8 mouse cellular contexts compared by ENCODE assay signal in genomic region chr11:85234363-85234989, GRCm38 (mm10). TPM values are rescaled to one million over a fixed set of nuclear protein-coding genes. Genes with fewer than 3 reads are reported as not detected.
DNase-seq lines count a peak whose midpoint lies in the region; ATAC-seq lines count a peak whose summit lies in the region.

No protein-coding gene starts in this region.

- no peaks in the 10 kb centered on the region; the same call in 1 of the 2 replicates for H3K4me1 ChIP-seq in hindbrain, embryonic 11.5 days (replicated peaks; ENCODE audit: control insufficient read depth, insufficient read depth, low read length)

- peak overlapping the region; percentile 99 for H3K27ac ChIP-seq in hindbrain, embryonic 11.5 days (ENCODE audit: low read depth, low read length)

- WGBS in hindbrain, embryonic 11.5 days = under 1% methylated on average over 60 of the region's 70 CpGs

- DNase-seq in Muller cell, postnatal 12 days (ENCODE audit: inconsistent ontology term) = peak; percentile 93
- DNase-seq in cerebellum, adult 8-10 months = peak; percentile 79
- peak; percentile 46 to 82 for DNase-seq in frontal cortex, adult 2 months (ENCODE audit: extremely low spot score in 1 of 2, low spot score in 1 of 2)
- DNase-seq in hindbrain, embryonic 11.5 days (ENCODE audit: low spot score) = peak; percentile 86
- peak; percentile 85 to 86 for DNase-seq in layer of hippocampus, postnatal 14 days (ENCODE audit: low spot score in 2 of 2)
- DNase-seq in lung, postnatal 10 days = peak; percentile 90
- DNase-seq in retina, adult 2 months (ENCODE audit: low read depth, low spot score) = peak; percentile 65
- DNase-seq in thymus, postnatal 25 days = peak; percentile 88

- peak overlapping the region; percentile 73 for H3K4me2 ChIP-seq in hindbrain, embryonic 11.5 days (replicated peaks; ENCODE audit: low read depth, low read length)

- H3K27me3 ChIP-seq in hindbrain, embryonic 11.5 days (ENCODE audit: control insufficient read depth, insufficient read depth, low read length) = no peaks in the 10 kb centered on the region

- no peaks in the 10 kb centered on the region for H3K9me3 ChIP-seq in hindbrain, embryonic 11.5 days (ENCODE audit: control insufficient read depth, low read length)

- no peaks in the 10 kb centered on the region for H3K36me3 ChIP-seq in hindbrain, embryonic 11.5 days (ENCODE audit: control insufficient read depth, insufficient read depth, low read length)

- H3K9ac ChIP-seq in hindbrain, embryonic 11.5 days (ENCODE audit: low read depth, low read length) = peak overlapping the region; percentile 94

- peak overlapping the region; percentile 97 for H3K4me3 ChIP-seq in hindbrain, embryonic 11.5 days (ENCODE audit: low read depth, low read length)

- peak; percentile 93 for ATAC-seq in hindbrain, embryonic 11.5 days (ENCODE audit: low FRiP score)

RNA-seq across cellular contexts. Expression of gene Appbp2, which starts 0.5 kb away (rescaled TPM):
- 34.8 and 36.4 TPM in 2 replicates for polyA plus RNA-seq in frontal cortex, adult 2 months (2012; rRNA removed)
- 65.0 and 65.5 TPM in 2 replicates for polyA plus RNA-seq in hindbrain, embryonic 11.5 days (2014; fragmentation: Nextera tagmentation; extraction: Ambion mirVana)
- total RNA-seq in layer of hippocampus, postnatal 14 days (2021) = 10 to 100 TPM; 54.0 to 58.8 TPM

Comparison
In these comparisons a context has a peak if more than half of its experiments do, and no peak if none do; other contexts are left out.
1. Peak in every context shown above with its lines: DNase-seq, ATAC-seq, H3K4me3 ChIP-seq and H3K27ac ChIP-seq.